Mouse (Mus musculus) urinary bladder, postnatal 10 days (tissue): Measurements from ENCODE around the gene Kcnj4.

Experiments
- DNase-seq: peaks from one replicate; pipeline ENCODE4 v3.0.0; 2022; ENCODE audit warnings: low spot score

The Kcnj4 gene

DNA sequence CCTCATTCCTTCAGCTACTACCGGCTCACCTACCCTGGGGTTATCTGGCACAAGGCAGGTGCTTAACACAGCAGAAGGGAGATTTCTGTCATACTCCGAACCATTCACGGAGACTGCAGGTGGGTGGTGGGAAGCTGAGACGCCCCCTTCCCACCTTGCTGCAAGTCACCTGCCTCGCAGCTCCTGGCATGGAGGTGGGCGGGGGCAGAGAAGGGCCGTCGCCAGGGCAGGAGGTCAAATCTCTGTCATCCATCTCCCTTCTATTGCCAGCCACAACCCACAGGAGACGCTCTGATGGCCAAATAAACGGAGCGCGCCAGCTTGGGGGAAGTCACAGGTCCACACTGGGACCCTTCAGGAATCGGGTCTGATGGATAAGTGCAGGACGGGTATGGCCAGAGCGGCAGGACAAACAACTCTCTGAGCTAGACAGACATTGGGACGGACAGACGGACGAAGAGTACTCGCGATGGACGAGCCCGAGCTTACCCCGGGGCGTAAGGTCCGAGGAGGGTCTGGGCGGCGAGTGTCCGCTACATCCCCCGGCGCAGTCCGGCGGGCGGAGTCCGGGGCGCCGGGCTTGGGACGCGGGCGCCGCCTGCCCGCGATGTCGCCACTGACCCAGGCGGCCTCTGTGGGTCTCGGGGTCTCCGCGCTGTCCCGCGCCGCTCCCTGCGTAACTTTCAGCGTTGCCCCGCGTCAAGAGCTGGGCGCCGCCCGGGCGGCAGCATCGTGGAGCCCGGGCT is at the start of gene Kcnj4:
Gene Kcnj4, minus strand, starts transcription at position 535 of the 746 bp plus-strand sequence.
- DNase-seq: no peak

DNA sequence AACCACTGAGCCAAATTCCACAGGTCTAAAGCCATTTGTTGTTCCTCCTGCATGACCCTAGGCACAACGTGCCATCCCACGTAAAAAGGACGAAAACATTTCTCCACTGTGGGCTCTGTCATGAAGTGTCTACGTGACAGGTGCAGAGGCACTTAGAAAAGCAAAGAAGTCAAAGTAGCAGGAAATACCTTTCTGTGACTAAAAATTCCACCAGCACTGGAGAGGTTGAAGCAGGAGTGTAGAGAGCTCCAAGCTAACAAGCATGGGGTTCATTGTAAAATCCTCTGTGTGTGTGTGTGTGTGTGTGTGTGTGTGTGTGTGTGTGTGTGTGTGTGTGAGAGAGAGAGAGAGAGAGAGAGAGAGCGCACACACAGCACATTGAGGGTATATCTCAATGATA is 47.5 kb upstream of the Kcnj4 start:
- DNase-seq: no peak

DNA sequence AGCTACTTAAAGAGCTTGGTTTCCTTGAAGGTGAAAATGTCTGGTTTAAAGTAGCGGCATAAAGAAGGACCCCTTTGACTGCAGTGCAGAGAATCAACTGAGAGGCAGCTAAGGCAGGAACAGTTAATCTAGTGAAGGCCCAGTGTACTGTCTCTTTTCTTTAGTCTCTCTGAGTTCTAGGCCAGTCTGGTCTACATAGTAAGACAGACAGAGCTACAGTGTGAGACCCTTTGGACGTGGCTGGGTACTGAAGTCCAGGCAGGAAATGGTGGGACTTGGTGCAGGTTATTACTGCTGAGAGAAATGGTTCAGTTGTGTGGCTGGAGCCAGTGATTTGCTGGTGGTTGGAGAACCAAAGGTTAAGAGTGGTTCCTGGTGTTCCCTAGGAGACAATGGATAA is 43.2 kb upstream of the Kcnj4 start:
- no peak for DNase-seq

DNA sequence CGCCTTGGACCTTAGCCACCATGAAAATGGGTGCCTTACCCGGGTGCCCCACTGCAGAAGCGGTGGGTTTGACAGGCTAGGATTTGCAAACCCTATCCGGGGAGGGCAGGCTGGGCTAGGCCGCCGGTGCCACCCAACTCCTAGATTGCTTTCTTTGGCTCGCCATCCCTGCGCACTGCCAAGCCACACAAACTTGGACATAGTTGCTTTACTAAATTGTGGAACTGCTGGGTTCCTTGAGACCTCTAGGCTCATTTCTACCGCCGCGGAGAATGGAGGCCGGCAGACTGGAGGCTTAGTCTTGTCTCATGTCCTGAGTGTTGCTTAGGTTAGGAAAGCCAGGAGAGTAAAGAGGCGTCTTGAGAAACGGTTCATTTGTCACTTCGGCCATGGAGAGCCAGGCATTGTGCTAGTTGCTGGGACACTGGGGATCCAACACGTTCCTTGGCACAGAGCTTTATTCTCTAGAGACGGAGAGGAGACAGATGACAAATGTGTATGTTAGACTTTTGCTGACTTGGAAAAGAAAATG is 42.3 kb upstream of the Kcnj4 start:
- DNase-seq: no peak

DNA sequence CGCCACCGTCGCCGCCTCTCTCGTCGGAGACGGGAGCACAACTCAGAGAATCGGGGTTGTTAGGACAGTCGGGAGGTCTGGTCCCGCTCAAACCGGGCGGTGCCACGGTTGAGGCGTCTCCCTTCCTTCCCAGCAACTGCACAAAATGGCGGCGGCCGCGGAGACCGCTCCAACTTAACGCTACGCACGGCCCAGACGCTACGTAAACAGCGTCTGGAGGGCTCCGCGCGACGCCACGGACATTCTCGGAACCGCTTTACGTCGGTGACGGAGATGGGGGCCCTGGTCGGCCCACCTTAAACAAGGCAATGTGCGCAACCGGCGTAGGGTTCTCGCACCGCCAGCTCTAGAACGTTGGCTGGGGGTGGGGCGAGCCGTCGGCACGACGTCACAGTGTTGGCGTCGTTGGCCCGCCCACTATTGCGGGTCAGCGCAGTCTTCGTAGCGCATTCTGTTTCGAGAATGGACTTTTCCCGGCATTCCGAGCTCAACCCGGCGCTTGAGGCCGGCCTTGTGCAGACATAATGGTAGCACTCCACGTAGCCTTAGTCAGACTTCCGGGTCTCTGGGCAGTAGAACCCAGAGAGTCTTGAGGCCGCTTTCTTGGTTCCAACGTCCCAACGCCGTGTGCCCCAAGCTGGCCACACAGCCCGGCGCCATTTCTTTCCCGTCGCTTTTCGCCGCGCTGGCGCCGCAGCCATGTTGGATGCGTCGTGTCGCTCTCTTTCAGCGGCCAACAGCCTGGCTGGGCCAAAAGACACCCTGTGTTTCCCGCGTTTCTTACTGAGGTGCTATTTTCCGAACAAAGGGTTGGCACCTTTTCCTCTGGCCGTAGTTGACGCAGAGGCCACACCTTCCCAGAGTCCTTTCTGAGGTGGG is 41.6 kb upstream of the Kcnj4 start, which contains the start of gene Ddx17:
Gene Ddx17, minus strand, starts transcription at position 332 of the 879 bp plus-strand sequence.
- DNase-seq: peak; percentile 94

DNA sequence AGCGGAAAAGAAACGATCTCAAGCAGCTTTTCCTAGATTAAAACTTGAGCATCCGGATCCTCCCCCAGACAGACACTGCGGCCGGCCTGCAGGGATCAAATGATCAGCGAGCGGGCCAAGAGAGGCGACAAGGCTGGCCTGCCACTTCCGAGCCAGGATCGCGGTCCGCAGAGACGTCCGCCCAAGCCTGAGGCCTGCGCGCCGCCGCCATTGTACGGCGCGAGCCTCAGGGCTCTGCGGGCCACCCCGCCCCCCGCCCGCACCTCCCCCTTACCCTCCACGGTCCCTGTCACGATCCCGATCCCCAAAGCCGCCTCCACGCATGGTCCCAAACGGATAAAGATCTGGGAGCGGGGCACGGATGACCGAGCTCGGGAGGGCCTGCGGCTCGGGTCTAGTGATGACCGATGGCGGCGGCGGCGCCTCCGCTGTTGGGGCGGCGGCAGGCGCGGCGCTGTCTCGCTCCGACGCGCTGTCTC is 40.9 kb upstream of the Kcnj4 start:
- DNase-seq: no peak

DNA sequence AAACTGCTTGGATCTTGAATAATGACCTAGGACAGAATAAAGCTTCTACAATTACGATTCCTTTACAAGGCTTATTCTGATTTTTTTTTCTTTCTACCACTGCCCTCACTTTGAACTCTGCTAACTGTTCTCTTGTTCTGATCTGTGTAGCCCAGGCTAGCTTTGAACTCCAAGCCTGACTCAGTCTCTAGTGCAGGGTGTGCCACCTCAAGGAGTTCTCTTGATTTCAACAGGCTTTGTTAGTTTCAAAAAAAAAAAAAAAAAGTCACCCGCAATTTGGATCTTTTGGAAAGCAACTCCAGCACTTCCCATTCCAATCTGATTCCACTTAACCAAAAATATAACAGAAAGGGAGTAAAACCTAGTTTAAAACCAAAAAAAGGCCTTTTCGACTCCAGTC is 40.5 kb upstream of the Kcnj4 start:
- no peak for DNase-seq

DNA sequence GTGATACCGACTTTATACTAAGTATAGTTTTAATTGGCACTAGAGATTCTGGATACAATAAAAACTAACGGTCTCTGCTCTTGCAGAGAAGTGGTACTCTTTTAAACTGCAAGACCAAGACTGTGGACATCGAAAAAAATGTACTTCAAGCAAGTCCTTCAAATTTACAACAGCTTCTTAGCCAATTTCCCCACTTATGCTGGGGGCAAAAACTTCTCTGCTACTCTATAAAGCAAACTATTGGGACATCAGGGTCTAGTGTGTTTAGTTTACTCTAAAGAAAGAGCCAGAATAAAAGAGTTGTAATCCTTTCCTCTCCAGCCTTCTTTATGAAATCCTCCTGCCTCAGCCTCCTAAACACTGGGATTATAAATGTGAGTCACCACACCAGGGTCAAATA is 38.9 kb upstream of the Kcnj4 start:
- no peak for DNase-seq

DNA sequence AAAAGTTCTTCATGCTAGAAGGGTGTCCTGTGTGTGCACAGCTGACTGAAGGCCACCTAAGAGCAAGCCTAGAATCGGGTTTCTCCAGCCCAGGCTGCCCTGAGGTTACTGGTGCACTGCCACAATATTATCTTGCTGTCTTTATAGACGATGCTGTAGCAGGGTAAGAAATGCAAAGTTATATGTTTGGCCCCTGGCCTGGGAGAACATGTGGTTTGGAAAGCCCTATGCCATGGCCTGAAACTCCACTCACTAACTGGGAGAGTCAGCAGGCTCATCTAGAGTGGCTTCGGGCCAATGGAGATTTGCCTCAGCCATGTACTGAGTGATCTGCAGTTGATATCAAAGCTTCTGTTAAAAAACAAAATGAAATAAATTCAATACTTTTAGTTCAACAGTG is 28.8 kb upstream of the Kcnj4 start:
- DNase-seq: no peak

DNA sequence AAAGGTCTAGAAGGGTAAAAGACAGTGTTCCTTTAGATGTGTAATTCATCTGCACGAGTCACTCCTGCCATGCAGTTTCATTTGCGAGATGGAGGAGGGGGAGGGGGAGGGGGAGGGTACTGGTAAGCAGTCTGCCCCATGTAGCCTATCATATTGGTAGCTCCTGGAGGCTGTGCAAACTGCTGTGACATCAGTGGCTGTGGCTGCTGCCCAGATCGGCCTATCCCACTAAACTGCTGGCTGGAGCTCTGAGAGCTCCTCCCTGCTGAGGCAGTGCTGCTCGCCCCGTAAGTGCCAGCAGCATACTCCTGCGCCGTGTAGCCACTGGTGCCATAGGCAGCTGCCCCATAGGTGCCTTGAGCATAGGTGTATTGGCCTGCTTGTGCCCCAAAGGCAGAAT is 24.9 kb upstream of the Kcnj4 start:
- DNase-seq: no peak

DNA sequence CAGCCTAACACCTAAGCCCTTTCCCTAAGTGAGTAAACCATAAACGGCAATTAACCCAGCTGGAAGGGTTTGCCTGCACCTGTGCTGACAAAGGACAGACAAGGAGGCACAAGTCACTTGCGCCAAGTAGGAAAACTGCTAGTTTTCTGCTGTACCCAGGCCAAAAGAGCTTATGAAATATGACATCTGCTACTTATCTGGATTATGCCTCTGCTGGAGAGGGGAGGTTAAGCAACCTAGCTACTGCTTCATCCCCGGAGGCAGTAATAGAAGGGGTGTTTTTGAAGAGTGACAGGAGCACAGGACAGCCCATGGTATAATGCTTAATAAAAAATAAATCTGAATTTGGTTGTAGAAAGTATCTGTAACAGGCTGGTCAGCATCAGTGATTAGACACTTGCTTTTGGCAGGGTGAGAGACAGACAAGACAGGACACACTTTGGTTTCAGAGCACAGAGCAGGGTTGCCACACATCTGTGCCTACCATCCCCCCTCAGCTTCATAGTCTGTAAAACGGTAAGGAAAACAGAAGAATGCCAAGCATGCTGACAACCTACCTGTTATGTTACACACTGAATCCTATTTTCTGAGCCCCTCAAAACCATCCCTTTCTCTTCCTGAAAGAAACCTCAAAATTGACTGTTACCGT is 23.1 kb upstream of the Kcnj4 start:
- no peak for DNase-seq

DNA sequence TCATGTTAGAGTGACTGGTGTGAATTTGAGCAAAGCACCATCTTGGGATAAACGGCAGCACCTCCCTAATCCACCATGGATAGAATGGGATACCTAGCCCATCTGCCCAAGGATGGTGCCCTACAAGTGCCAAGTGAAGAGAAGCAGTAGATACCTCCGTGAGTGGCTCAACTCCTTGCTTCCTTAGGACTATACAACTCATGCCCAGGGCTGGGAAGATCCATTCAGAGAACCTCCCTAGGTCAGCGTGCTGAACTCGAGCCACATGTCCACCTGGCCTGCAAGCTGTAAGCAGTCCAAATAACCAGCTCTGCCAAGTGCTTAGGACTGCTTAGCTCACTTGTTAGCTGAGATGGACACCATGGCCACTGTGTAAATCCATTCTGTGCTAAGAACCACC is 22.2 kb upstream of the Kcnj4 start:
- no peak for DNase-seq

DNA sequence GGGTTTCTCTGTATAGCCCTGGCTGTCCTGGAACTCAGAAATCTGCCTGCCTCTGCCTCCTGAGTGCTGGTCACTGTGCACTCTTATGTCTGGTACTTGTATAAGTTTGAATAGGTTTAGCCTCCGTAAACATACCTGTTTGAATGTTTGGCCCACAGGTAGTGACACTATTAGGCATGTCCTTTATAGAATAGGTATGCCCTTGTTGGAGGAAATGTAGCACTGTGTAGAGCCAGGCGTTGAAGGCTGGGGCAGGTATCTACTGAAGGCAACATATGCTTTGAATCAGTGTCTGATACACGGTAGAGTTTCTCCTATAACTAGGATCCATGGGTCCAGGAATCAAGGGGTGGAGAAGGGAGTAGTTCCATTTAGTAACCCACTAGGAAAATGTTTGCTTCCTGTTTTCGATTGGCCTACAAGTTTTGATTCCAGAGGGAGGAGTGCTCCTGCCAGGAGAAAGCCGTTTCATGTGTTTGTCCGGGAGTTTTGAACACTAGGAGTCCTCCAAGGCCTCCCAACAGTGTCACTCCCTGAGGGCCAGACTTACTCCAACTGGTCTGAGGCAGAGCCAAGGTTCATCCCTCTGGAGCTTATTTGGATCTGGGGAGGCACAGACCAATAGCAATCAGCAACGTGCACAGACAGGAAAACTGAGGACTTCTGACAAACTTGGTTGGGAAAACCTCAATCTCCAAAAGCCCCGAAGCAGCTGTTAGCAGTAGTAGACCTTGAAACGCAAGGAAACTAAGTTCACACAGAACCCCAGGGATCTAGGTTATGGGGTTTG is 21.1 kb upstream of the Kcnj4 start:
- DNase-seq: no peak

DNA sequence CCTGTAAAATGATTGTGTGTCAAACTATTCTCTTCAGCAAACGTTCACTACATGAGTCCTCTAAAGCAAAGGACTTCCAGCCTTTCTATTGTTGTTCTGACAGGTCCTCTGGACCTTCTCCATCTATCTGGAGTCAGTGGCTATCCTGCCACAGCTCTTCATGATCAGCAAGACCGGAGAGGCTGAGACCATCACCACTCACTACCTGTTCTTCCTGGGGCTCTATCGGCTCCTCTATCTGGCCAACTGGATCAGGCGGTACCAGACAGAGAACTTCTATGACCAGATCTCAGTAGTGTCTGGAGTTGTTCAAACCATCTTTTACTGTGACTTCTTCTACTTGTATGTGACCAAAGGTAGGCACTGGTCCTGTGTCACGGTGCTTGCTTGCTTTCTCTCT is 20.5 kb upstream of the Kcnj4 start:
- DNase-seq: no peak

DNA sequence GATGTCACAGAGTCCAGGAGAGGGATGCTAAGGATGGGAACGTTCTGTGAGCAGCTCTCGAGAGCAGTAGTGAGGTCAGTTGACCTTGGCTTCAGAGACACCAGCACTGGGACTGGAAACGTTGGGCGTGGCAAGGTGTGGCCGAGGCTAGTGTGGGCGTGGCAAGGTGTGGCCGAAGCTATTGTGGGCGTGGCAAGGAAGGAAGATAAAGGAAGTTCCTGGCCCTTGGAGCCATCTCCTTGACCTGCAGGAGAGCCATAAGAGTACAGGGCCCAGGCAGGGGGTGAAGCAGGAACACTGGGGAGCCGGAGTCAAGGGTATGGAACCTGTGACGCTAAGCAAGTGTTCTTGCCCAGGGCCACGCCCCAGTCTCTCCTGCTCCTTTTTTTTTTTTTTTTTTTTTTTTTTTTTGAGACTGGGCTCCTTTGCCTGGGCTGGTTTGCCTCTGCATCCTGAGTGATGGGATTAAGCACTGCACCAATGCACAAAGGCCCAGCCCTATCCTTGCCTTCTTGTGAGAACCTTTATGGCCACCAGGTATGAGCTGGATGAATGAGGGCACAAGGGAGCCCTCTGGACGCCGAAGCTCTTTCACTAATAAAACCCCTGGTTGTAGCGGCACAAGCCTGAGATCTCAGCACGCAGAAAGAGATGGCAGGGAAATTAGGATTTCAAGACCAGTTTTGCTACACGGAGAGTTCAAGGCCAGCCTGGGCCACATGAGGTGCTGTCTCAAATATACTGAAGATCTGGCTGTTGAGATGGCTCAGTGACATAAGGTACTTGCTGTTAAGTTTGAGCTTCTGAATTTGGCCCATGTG is 14.6 kb upstream of the Kcnj4 start:
- no peak for DNase-seq

DNA sequence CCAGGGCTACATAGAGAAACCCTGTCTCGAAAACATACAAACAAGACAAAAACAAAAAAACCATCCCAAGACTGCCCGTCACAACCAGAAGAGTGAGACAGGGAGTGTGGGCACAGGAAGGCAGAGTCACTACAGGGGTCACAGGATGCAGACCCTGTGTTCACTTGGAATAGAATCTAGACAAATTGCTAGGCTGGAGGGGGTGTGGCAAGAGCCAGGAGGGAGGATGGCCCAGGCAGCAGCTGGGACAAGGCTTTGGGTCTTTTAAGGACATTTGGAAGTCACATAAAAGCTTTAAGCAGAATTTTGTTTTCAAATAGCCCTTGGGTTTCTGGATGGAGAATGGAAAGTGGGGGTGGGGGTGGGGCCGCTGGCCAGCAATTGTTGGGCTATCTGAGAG is 13.5 kb upstream of the Kcnj4 start:
- DNase-seq: no peak

DNA sequence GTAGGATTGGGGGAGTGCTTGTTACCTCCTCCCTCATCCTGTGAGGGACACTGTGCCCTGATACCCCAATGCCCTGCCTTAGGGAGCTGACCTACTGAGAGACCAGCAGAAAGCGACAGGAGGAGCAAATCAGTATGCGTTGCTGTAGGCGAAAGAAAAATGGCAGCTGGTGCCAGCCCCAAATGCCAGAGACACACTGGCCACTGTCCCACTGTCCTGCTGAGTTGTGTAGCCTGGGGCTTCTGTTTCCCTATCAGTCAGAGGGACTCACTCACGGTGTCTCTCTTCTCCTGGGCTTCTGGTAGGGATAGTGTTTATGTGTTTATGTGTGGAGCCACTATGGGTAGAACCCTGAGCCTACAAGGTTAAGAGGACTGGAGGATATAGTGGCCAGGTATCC is 12.7 kb upstream of the Kcnj4 start:
- no peak for DNase-seq

DNA sequence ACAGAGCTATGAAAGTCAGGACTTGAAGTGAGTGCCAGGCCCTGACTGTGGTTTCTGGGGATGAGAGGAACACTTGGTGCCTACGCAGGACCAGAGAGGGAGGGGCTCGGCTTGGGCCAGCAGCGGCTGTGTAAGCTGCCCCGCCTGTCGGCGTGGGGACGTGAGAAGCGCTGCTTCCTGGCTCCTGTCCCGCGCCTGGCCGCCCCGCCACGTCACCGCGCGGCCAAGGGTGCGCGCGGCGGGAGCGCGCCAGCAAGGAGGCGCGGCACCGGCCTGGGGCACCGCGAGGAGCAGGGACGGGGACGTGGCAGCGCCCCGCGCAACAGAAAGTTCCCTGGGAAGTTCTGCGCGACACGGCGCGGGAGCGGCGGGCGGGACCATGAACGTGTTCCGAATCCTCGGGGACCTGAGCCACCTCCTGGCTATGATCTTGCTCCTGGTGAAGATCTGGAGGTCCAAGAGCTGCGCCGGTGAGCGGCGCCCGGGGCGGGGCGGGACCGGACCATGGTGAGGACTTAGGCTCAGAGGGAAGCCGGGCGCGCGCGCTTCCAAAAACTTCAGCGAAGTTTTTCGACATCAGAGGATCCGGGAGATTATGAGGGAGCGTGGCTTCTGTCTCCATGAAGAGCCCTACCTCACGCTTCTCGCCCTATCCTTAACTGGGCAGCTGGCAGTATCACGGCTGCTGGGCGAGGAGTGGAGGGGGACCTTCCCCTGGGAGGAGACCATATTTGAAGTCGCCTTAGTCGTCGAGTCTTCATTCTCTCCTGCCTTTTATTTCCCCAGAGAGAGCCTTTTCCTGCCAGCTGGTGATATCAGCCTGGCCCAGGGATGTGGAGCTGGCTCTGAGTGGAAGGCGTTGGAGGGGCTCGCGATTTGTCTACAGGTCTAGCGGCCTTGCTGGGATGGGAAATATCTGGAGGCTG is 11.4 kb upstream of the Kcnj4 start, which contains the start of gene Kdelr3:
Gene Kdelr3, plus strand, starts transcription at position 241 of the 926 bp plus-strand sequence.
- DNase-seq: peak; percentile 33

DNA sequence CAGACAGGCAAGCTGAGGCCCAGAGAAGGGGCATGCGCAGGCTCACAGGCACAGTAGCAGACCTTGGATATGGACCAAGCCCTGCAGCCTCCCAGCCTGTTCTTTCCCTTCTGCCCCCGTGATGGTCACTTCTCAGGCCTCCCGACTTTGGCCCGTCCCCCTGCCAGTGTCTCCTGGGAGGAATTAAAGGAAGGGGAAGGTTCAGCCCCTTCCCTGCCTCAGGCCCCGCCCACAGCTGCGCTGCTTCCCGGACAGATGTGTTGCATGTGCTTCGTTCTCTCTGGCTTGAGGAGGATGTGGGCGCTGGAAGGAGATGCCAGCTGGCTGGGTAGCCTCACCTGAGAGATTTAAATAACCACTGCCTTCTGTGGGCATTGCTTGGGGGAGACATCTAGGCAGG is 8.9 kb upstream of the Kcnj4 start:
- DNase-seq: no peak
